Mouse (Mus musculus): Measurements from ENCODE around the gene Mkln1. TPM values are rescaled to one million over a fixed set of nuclear protein-coding genes. Genes with fewer than 3 reads are reported as not detected.
"Not testable (repeated sequence)": the region's sequence is repeated elsewhere in the genome, so short reads cannot be mapped to it uniquely, and the experiment has no call there.

Mkln1 gene
- polyA plus RNA-seq, 1 experiment: 19.7 TPM

- peaks cover 95% of the 10 kb centered on the region for H3K4me1 ChIP-seq
- no peaks in the 10 kb centered on the region for H3K9me3 ChIP-seq
- no peak overlapping the region for H3K4me3 ChIP-seq (replicated peaks)
- no peak for TF ChIP-seq GATA1 (IDR thresholded peaks at IDR 0.05; ENCODE audit: borderline replicate concordance, low read length)
- TF ChIP-seq FLI1 (IDR thresholded peaks at IDR 0.05; ENCODE audit: low read length): no peak
- no peaks in the 10 kb centered on the region for H3K27me3 ChIP-seq (replicated peaks)
- H3K36me3 ChIP-seq (replicated peaks; ENCODE audit: low read length): peaks cover 76% of the 10 kb centered on the region
Measured at GRCm38 (mm10) chr6:31534705-31535104, 136.2 kb downstream of the Mkln1 start.

- Histone ChIP-seq H3K9me3 (no peaks in the 10 kb centered on the region), H3K4me1 (peaks cover 98% of the 10 kb centered on the region), H3K27me3 (replicated peaks) (no peaks in the 10 kb centered on the region), H3K4me3 (replicated peaks) (peak overlapping the region; percentile 19), H3K36me3 (replicated peaks; ENCODE audit: low read length) (peaks cover 80% of the 10 kb centered on the region)
- no peak for TF ChIP-seq GATA1 (IDR thresholded peaks at IDR 0.05; ENCODE audit: borderline replicate concordance, low read length)
- TF ChIP-seq FLI1 (IDR thresholded peaks at IDR 0.05; ENCODE audit: low read length): no peak
Measured at GRCm38 (mm10) chr6:31537193-31537592, 138.7 kb downstream of the Mkln1 start.

- TF ChIP-seq FLI1 (IDR thresholded peaks at IDR 0.05; ENCODE audit: low read length) (no peak), GATA1 (IDR thresholded peaks at IDR 0.05; ENCODE audit: borderline replicate concordance, low read length) (no peak)
- H3K4me1 ChIP-seq: peaks cover 98% of the 10 kb centered on the region
Measured at GRCm38 (mm10) chr6:31538112-31538511, 139.6 kb downstream of the Mkln1 start.

GRCm38 (mm10) chr6:31540018-31540417 lies 141.5 kb downstream of the Mkln1 start:
- no peaks in the 10 kb centered on the region for H3K27me3 ChIP-seq (replicated peaks)
- H3K36me3 ChIP-seq (replicated peaks; ENCODE audit: low read length): peaks cover 84% of the 10 kb centered on the region
- peaks cover 99% of the 10 kb centered on the region for H3K4me1 ChIP-seq
- no peaks in the 10 kb centered on the region for H3K9me3 ChIP-seq
- no peak for TF ChIP-seq FLI1 (IDR thresholded peaks at IDR 0.05; ENCODE audit: low read length)
- no peak overlapping the region for H3K4me3 ChIP-seq (replicated peaks)

More at GRCm38 (mm10) chr6:31538112-31538511, 139.6 kb downstream of the Mkln1 start:
- H3K9me3 ChIP-seq: no peaks in the 10 kb centered on the region
- H3K4me3 ChIP-seq (replicated peaks): no peak overlapping the region
- H3K36me3 ChIP-seq (replicated peaks; ENCODE audit: low read length): peaks cover 80% of the 10 kb centered on the region
- no peaks in the 10 kb centered on the region for H3K27me3 ChIP-seq (replicated peaks)

- H3K9me3 ChIP-seq: no peaks in the 10 kb centered on the region
- no peaks in the 10 kb centered on the region for H3K27me3 ChIP-seq (replicated peaks)
- peaks cover 99% of the 10 kb centered on the region for H3K4me1 ChIP-seq
- peaks cover 97% of the 10 kb centered on the region for H3K36me3 ChIP-seq (replicated peaks; ENCODE audit: low read length)
- H3K4me3 ChIP-seq (replicated peaks): peak overlapping the region; percentile 31
- TF ChIP-seq FLI1 (IDR thresholded peaks at IDR 0.05; ENCODE audit: low read length) (no peak), GATA1 (IDR thresholded peaks at IDR 0.05; ENCODE audit: borderline replicate concordance, low read length) (no peak)
Measured at GRCm38 (mm10) chr6:31544318-31544717, 145.8 kb downstream of the Mkln1 start.

- H3K4me1 ChIP-seq: peaks cover 99% of the 10 kb centered on the region
- no peak for TF ChIP-seq FLI1 (IDR thresholded peaks at IDR 0.05; ENCODE audit: low read length)
- no peak for TF ChIP-seq GATA1 (IDR thresholded peaks at IDR 0.05; ENCODE audit: borderline replicate concordance, low read length)
Measured at GRCm38 (mm10) chr6:31549361-31550051, 151.0 kb downstream of the Mkln1 start.

GRCm38 (mm10) chr6:31550876-31551532 lies 152.5 kb downstream of the Mkln1 start:
- TF ChIP-seq GATA1 (IDR thresholded peaks at IDR 0.05; ENCODE audit: borderline replicate concordance, low read length) (no peak), FLI1 (IDR thresholded peaks at IDR 0.05; ENCODE audit: low read length) (no peak)
- H3K36me3 ChIP-seq (replicated peaks; ENCODE audit: low read length): peaks cover 96% of the 10 kb centered on the region
- H3K4me1 ChIP-seq: peaks cover 100% of the 10 kb centered on the region
- no peaks in the 10 kb centered on the region for H3K9me3 ChIP-seq
- no peak overlapping the region for H3K4me3 ChIP-seq (replicated peaks)
- H3K27me3 ChIP-seq (replicated peaks): no peaks in the 10 kb centered on the region

More at GRCm38 (mm10) chr6:31549361-31550051, 151.0 kb downstream of the Mkln1 start:
- Histone ChIP-seq H3K36me3 (replicated peaks; ENCODE audit: low read length) (peaks cover 96% of the 10 kb centered on the region), H3K4me3 (replicated peaks) (no peak overlapping the region), H3K27me3 (replicated peaks) (no peaks in the 10 kb centered on the region), H3K9me3 (no peaks in the 10 kb centered on the region)

- peaks cover 76% of the 10 kb centered on the region for H3K36me3 ChIP-seq (replicated peaks; ENCODE audit: low read length)
- H3K9me3 ChIP-seq: no peaks in the 10 kb centered on the region
- peaks cover 100% of the 10 kb centered on the region for H3K4me1 ChIP-seq
- H3K27me3 ChIP-seq (replicated peaks): no peaks in the 10 kb centered on the region
- TF ChIP-seq FLI1 (IDR thresholded peaks at IDR 0.05; ENCODE audit: low read length) (no peak), GATA1 (IDR thresholded peaks at IDR 0.05; ENCODE audit: borderline replicate concordance, low read length) (no peak)
- no peak overlapping the region for H3K4me3 ChIP-seq (replicated peaks)
Measured at GRCm38 (mm10) chr6:31556460-31557100, 158.0 kb downstream of the Mkln1 start.

- no peak for TF ChIP-seq GATA1 (IDR thresholded peaks at IDR 0.05; ENCODE audit: borderline replicate concordance, low read length)
- TF ChIP-seq FLI1 (IDR thresholded peaks at IDR 0.05; ENCODE audit: low read length): no peak
- Histone ChIP-seq H3K36me3 (replicated peaks; ENCODE audit: low read length) (peaks cover 41% of the 10 kb centered on the region), H3K9me3 (no peaks in the 10 kb centered on the region), H3K27me3 (replicated peaks) (no peaks in the 10 kb centered on the region), H3K4me3 (replicated peaks) (peak overlapping the region; percentile 85), H3K4me1 (peaks cover 88% of the 10 kb centered on the region)
Measured at GRCm38 (mm10) chr6:31560138-31560959, 161.8 kb downstream of the Mkln1 start.

- H3K9me3 ChIP-seq; H3K27me3 ChIP-seq (replicated peaks): not testable (repeated sequence)
- H3K4me3 ChIP-seq (replicated peaks): peak overlapping the region; percentile 98
- peaks cover 28% of the 10 kb centered on the region for H3K36me3 ChIP-seq (replicated peaks; ENCODE audit: low read length)
- peaks cover 86% of the 10 kb centered on the region for H3K4me1 ChIP-seq
Measured at GRCm38 (mm10) chr6:31561948-31562347, 163.4 kb downstream of the Mkln1 start.

Measured in megakaryocyte, embryonic 14.5 days (primary cell).